Mouse (Mus musculus): ENCODE results near the gene Sez6.

The Sez6 gene

GRCm38 (mm10) chr11:77930751-77931540, at the start of gene Sez6:
TSS of gene Sez6 (plus strand) at chr11:77930800.
- peak; percentile 66 for DNase-seq (ENCODE audit: low spot score)

- no peak for DNase-seq (ENCODE audit: low spot score)
These were observed 45.9 kb upstream of the Sez6 start for GRCm38 (mm10) chr11:77884524-77885245.

- no peak for DNase-seq (ENCODE audit: low spot score)
These were observed 45.4 kb upstream of the Sez6 start for GRCm38 (mm10) chr11:77885246-77885575.

DNA sequence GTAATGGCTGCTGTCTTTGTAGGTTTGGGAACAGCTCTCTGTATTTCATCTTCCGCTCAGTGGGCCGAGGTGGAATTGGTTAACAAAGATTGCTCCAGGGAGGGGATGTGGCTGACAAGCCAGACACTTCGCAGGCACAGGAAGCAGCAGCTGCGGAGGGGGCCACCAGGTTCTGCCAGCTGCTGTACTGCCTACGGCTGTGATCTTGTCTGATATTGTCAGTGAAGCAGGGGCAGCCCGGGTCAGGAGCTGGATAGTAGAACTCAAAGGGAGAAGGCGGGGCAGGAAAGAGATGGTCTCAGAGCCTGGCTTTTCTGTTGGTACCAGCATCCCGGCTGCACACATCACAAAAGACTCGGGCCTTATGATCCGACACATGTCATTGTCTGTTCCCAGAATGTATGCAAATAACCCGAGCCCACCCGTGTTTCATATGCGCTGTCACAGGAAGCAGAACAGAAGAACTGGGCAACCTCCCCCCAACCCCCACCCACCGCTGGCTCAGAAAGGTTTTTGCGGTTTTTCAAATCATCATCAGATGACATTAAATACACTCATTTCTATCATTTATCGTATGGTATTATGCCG, 43.1 kb upstream of the Sez6 start:
- DNase-seq (ENCODE audit: low spot score) = no peak

- DNase-seq (ENCODE audit: low spot score) = no peak
These were observed 41.8 kb upstream of the Sez6 start for GRCm38 (mm10) chr11:77888846-77889245.

DNA sequence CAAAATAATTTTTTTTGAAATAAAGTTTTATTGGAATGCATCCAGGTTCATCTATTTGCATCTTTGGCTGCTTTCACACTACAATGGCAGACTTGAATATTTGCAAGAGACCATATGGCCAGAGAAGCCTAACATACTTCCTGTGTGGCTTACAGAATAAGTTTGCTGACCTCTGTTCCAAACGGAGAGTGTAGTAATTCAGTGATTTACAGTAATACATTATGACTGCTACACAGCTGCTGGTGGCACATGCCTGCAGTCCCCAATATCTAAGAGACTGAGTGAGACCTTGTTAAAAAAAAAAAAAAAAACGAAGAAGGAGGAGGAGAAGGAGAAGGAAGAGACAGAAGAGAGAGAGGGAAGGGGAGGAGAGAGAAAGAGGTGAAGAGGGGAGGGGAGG, 41.1 kb upstream of the Sez6 start:
- DNase-seq (ENCODE audit: low spot score) = no peak

GRCm38 (mm10) chr11:77890648-77891258, 39.8 kb upstream of the Sez6 start:
- DNase-seq (ENCODE audit: low spot score) = no peak

GRCm38 (mm10) chr11:77892883-77893282, 37.7 kb upstream of the Sez6 start:
- DNase-seq (ENCODE audit: low spot score) = no peak

DNA sequence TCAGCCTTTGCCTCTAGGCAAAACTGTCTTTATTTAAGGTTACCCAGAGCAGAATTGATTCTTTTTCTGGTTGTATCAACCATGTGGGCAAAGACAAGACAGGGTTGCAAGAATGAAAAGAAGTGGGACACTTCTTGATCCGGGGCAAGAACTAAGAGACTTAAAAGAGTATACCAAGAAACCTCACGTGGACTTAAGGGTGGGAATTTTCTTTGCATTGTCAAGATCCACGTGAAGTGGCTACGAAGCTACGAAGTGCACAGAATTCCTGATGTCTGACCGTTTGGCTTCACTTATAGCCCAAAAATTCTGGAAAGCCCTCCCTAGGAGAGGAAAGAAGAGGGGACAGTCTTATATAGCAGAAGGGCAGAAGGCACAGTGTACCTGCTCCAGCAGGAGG, 37.3 kb upstream of the Sez6 start:
- no peak for DNase-seq (ENCODE audit: low spot score)

DNA sequence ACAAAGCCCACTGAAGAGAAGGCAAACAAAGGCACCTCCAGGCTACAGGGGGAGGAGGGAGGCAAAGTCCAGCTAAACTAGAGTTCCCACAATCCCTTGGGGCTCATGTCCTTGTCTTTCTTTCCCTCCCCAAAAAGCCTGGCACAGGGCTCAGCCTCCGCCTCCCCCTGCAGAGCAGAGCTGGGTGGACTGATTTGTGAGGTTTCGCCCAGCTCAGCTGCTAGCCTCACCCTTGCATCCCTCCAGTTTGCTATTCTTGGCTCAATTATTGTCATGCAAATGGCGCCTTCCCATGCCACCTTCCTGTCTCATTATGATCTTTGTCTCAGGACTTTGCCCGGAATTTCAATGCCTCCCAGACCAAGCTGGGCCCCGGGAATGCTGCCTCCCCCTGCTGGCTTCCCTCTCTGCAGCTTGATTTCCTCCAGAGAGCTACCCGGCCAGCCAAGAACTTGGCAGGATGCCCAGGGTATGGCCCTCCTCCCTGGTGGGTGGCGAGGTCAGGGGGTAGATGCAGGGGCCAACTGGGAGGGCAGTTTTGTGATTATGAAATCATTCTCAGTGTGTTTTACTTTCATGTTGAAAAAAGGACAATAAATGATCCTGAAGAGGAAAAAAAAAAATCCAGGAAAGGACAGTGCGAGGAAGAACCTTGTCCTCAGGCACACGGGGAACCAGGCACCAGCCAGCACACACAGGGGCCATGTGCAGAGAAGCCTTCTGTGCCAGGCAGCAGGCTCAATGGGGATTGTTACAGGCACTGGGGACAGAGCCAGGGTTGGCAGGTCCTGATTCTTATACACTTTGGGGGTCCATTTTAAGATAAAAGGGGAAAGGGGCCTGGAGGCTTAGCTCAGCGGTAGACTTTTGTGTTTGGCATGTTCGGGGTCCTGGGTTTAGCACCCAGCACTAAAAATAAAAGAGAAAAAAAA, 36.5 kb upstream of the Sez6 start, which contains the start of gene Pipox:
Gene Pipox (minus strand): TSS at position 310 of the 932 bp plus-strand sequence.
- DNase-seq (ENCODE audit: low spot score) = peak; percentile 73

DNA sequence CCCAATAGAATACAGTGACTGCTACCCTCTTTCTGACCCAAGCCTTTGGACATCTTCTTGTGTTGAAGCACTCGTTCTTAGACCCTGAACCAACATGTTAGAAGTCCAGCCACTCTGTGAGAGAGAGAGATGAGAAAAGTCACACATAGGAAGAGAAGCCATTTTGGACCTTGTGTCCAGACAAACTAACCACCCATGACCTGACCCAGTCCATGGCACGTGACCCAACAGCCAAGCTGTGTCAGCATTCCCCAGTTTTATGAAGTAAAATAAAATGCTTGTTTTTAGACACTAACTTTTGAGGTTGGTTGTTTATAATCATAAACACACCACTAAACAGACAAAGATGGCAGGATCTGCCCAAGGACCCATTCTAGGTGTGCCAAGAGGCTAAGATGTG, 35.6 kb upstream of the Sez6 start:
- DNase-seq (ENCODE audit: low spot score) = no peak

DNA sequence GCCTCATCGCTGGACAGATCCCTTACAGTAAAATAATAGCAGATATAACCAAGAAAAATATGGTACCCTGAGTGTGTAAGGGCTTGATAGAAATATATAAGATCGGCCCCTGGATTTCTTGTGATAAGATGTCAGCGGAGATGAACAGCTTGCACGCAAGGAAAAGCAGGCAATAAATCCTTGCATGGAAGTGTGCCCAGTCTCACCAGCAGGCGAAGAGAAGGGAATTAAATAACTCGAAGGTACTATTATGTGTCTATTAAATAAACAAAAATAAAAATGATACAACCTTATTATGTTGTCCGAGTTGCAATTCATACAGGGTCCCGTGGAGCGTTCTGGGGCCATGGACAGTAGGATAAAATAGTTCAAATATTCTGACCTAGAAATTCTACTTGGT, 34.6 kb upstream of the Sez6 start:
- DNase-seq (ENCODE audit: low spot score) = no peak

- DNase-seq (ENCODE audit: low spot score) = no peak
These were observed 34.1 kb upstream of the Sez6 start for GRCm38 (mm10) chr11:77896480-77896819.

- DNase-seq (ENCODE audit: low spot score) = no peak
These were observed 33.5 kb upstream of the Sez6 start for GRCm38 (mm10) chr11:77896820-77897805.

DNA sequence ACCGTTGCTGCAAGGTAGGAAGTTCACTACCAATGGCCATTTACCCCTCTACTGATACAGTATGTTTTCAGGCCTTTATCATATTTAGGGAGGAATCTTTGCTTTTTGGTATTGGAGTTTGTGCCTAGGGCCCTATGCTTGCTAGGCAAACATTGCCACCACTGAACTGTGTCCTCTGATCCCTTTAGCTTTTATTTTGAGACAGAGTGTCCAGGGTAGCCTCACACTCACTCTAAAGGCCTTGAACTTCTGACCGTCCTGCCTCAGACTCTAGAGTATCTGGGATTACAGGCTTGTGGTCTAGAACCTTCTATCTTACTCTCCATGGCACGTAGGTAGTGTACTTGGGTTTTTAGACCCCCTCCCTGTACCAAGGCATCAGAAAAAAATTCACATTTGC, 30.4 kb upstream of the Sez6 start:
- no peak for DNase-seq (ENCODE audit: low spot score)

GRCm38 (mm10) chr11:77900696-77901095, 29.9 kb upstream of the Sez6 start:
- DNase-seq (ENCODE audit: low spot score) = no peak

DNA sequence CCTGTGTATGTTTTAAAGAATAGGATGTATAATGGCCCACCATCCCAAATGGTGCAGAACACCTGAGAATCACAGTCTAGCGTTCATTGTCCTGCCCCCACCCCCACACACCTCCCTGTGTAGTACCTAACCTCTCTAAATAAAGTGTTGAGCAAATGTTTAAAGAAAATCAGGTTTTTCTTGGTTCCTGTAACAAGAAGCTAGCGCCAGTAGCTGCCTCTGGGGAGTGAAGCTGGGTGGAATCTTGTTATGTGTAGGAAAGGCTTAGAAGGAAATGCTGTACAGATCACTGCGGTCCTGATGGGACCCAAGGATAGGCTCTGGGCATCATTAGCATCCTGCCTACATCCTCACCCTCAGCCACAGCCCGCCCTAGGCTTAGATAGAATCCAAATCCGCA, 29.2 kb upstream of the Sez6 start:
- DNase-seq (ENCODE audit: low spot score) = no peak

GRCm38 (mm10) chr11:77901775-77902355, 28.7 kb upstream of the Sez6 start:
- no peak for DNase-seq (ENCODE audit: low spot score)

DNA sequence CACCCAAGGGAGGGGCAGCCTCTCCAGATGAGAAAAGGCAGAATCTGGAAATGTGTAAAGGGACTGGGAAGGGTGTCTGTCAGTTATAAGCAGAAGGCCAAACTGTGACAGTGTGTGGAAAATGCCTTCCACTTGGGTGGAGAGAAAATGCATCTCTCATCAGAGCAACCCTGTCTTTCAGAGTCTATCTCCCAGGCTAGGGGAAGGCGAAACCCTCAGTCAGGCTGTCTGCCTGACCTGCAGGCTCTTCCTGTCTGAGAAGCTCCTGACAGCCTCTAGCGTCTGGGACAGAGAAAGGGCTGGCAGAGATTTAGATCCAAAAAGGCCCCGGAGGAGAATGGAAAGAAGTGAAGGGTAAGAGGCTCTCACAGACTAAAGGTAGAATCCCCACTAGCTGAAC, 26.8 kb upstream of the Sez6 start:
- DNase-seq (ENCODE audit: low spot score) = no peak

- DNase-seq (ENCODE audit: low spot score) = no peak
These were observed 25.9 kb upstream of the Sez6 start for GRCm38 (mm10) chr11:77904707-77905106.
